Mouse (Mus musculus): ENCODE results near the gene Npdc1.

- TF ChIP-seq CTCF (IDR thresholded peaks at IDR 0.05; ENCODE audit: insufficient read depth, low read depth, low read length) (no peak), POLR2A (IDR thresholded peaks at IDR 0.05; ENCODE audit: insufficient read depth, low read depth, low read length) (no peak)
Measured at GRCm38 (mm10) chr2:25384492-25384891, 14.7 kb upstream of the Npdc1 start.

Measured in olfactory bulb, adult 2 months (tissue).